Mouse (Mus musculus) erythroblast, embryonic 14.5 days (primary cell): Measurements from ENCODE around the gene Sez6. TPM values are rescaled to one million over a fixed set of nuclear protein-coding genes. Genes with fewer than 3 reads are reported as not detected.

Experiments used
- H3K27me3 ChIP-seq: 2 replicates; pipeline ENCODE4 v1.6.1; 2012; ENCODE audit warnings: inconsistent platforms; ENCODE audit not compliant: control insufficient read depth
- H3K36me3 ChIP-seq: 2 replicates; pipeline ENCODE4 v1.6.1; 2012; ENCODE audit warnings: mild to moderate bottlenecking, inconsistent platforms; ENCODE audit not compliant: control insufficient read depth
- H3K4me1 ChIP-seq: 2 replicates; pipeline ENCODE4 v1.6.1; 2012; ENCODE audit warnings: inconsistent platforms; ENCODE audit not compliant: control insufficient read depth
- H3K4me3 ChIP-seq: replicated peaks from 2 replicates; pipeline ENCODE3; 2012; ENCODE audit warnings: moderate library complexity, mild to moderate bottlenecking, inconsistent platforms
- H3K9me3 ChIP-seq: 2 replicates; pipeline ENCODE4 v1.6.1; 2012; ENCODE audit warnings: low read length, inconsistent platforms, mixed read lengths; ENCODE audit not compliant: control insufficient read depth
- GATA1 ChIP-seq: IDR thresholded peaks from 2 replicates; pipeline ENCODE4 v1.6.1; 2012; ENCODE audit warnings: low read length, inconsistent platforms, mixed read lengths
- TAL1 ChIP-seq: IDR thresholded peaks from 3 replicates; pipeline ENCODE4 v1.6.1; 2012; ENCODE audit warnings: low read length, inconsistent platforms, mixed read lengths
- polyA plus RNA-seq: library from polyadenylated mRNA; stranded (reverse); fragments of >175 nt; gene quantifications from 2 replicates; pipeline ENCODE4 v1.2.3, GENCODE M21; 2012

Gene Sez6
- polyA plus RNA-seq, 1 experiment, result not detected

GRCm38 (mm10) chr11:77981609-77982440 is 51.2 kb downstream of the Sez6 start:
- H3K9me3 ChIP-seq, result no peaks in the 10 kb centered on the region
- H3K27me3 ChIP-seq, result peaks cover 24% of the 10 kb centered on the region
- H3K4me3 ChIP-seq, result peak overlapping the region; percentile 82
- peaks cover 36% of the 10 kb centered on the region for H3K4me1 ChIP-seq
- TF ChIP-seq TAL1 (no peak), GATA1 (no peak)
- peaks cover 21% of the 10 kb centered on the region for H3K36me3 ChIP-seq

GRCm38 (mm10) chr11:77982441-77982905 is 51.9 kb downstream of the Sez6 start, which contains the start of gene Phf12:
Gene Phf12 (plus strand): TSS chr11:77982754.
- H3K4me1 ChIP-seq, result peaks cover 39% of the 10 kb centered on the region
- no peak for TF ChIP-seq GATA1
- TF ChIP-seq TAL1, result no peak
- H3K4me3 ChIP-seq, result peak within 1 kb of the TSS; percentile 82
- H3K9me3 ChIP-seq, result no peaks in the 10 kb centered on the region
- H3K36me3 ChIP-seq, result peaks cover 28% of the 10 kb centered on the region
- peaks cover 17% of the 10 kb centered on the region for H3K27me3 ChIP-seq

GRCm38 (mm10) chr11:77983191-77983936 is 52.8 kb downstream of the Sez6 start:
- Histone ChIP-seq H3K36me3 (peaks cover 35% of the 10 kb centered on the region), H3K9me3 (no peaks in the 10 kb centered on the region), H3K4me3 (peak overlapping the region; percentile 82), H3K27me3 (peaks cover 8% of the 10 kb centered on the region), H3K4me1 (peaks cover 39% of the 10 kb centered on the region)
- TF ChIP-seq GATA1 (no peak), TAL1 (no peak)

- Histone ChIP-seq H3K9me3 (no peaks in the 10 kb centered on the region), H3K4me1 (peaks cover 39% of the 10 kb centered on the region), H3K27me3 (peaks cover 2% of the 10 kb centered on the region), H3K36me3 (peaks cover 43% of the 10 kb centered on the region), H3K4me3 (peak overlapping the region; percentile 82)
- TF ChIP-seq GATA1 (no peak), TAL1 (no peak)
These were observed 53.6 kb downstream of the Sez6 start for GRCm38 (mm10) chr11:77983937-77984835.

GRCm38 (mm10) chr11:77984836-77985231 is 54.2 kb downstream of the Sez6 start:
- H3K36me3 ChIP-seq, result peaks cover 50% of the 10 kb centered on the region
- H3K9me3 ChIP-seq, result no peaks in the 10 kb centered on the region
- TF ChIP-seq TAL1, result no peak
- TF ChIP-seq GATA1, result no peak
- peak overlapping the region; percentile 82 for H3K4me3 ChIP-seq
- peaks cover 39% of the 10 kb centered on the region for H3K4me1 ChIP-seq
- H3K27me3 ChIP-seq, result no peaks in the 10 kb centered on the region; the same call in 1 of the 2 replicates

- TF ChIP-seq GATA1 (no peak), TAL1 (no peak)
- peak overlapping the region; percentile 82 for H3K4me3 ChIP-seq
- H3K4me1 ChIP-seq, result peaks cover 33% of the 10 kb centered on the region
- H3K36me3 ChIP-seq, result peaks cover 57% of the 10 kb centered on the region
- no peaks in the 10 kb centered on the region for H3K9me3 ChIP-seq
- H3K27me3 ChIP-seq, result no peaks in the 10 kb centered on the region
These were observed 55.0 kb downstream of the Sez6 start for GRCm38 (mm10) chr11:77985541-77986065.

GRCm38 (mm10) chr11:77989071-77989690 is 58.6 kb downstream of the Sez6 start:
- no peak for TF ChIP-seq GATA1
- no peak for TF ChIP-seq TAL1
- peaks cover 90% of the 10 kb centered on the region for H3K36me3 ChIP-seq
- no peaks in the 10 kb centered on the region for H3K27me3 ChIP-seq
- H3K4me1 ChIP-seq, result peaks cover 23% of the 10 kb centered on the region
- H3K9me3 ChIP-seq, result no peaks in the 10 kb centered on the region
- H3K4me3 ChIP-seq, result no peak overlapping the region

- no peak for TF ChIP-seq GATA1
- Histone ChIP-seq H3K27me3 (no peaks in the 10 kb centered on the region), H3K36me3 (peaks cover 87% of the 10 kb centered on the region), H3K4me3 (no peak overlapping the region), H3K4me1 (peaks cover 2% of the 10 kb centered on the region), H3K9me3 (no peaks in the 10 kb centered on the region)
These were observed 65.0 kb downstream of the Sez6 start for GRCm38 (mm10) chr11:77995556-77995955.
